Mouse (Mus musculus) A20 (cell line): ENCODE data around the gene Fam171a2.

ENCODE experiments used
- DNase-seq: peaks from one replicate; pipeline ENCODE4 v3.0.0-alpha.2; 2011; ENCODE audit warnings: low read depth, low spot score

Gene Fam171a2

GRCm38 (mm10) chr11:102447497-102447896 lies at the start of gene Fam171a2:
Fam171a2 (minus strand) TSS chr11:102447682.
- DNase-seq = peak; percentile 68

GRCm38 (mm10) chr11:102496732-102497131 lies 49.2 kb upstream of the Fam171a2 start:
- DNase-seq = no peak

- DNase-seq = no peak
Observed at GRCm38 (mm10) chr11:102496206-102496605, 48.7 kb upstream of the Fam171a2 start.

- no peak for DNase-seq
Observed at GRCm38 (mm10) chr11:102495742-102496141, 48.3 kb upstream of the Fam171a2 start.

GRCm38 (mm10) chr11:102495114-102495513 lies 47.6 kb upstream of the Fam171a2 start:
- DNase-seq = no peak

GRCm38 (mm10) chr11:102494063-102494650 lies 46.7 kb upstream of the Fam171a2 start:
- no peak for DNase-seq

GRCm38 (mm10) chr11:102493241-102493640 lies 45.8 kb upstream of the Fam171a2 start:
- no peak for DNase-seq

- no peak for DNase-seq
Observed at GRCm38 (mm10) chr11:102487901-102488300, 40.4 kb upstream of the Fam171a2 start.

- peak; percentile 60 for DNase-seq
Observed at GRCm38 (mm10) chr11:102486733-102487386, 39.4 kb upstream of the Fam171a2 start.

- no peak for DNase-seq
Observed at GRCm38 (mm10) chr11:102481779-102482178, 34.3 kb upstream of the Fam171a2 start.

- DNase-seq = no peak
Observed at GRCm38 (mm10) chr11:102480897-102481296, 33.4 kb upstream of the Fam171a2 start.

GRCm38 (mm10) chr11:102480111-102480510 lies 32.6 kb upstream of the Fam171a2 start:
- no peak for DNase-seq

- no peak for DNase-seq
Observed at GRCm38 (mm10) chr11:102479581-102479980, 32.1 kb upstream of the Fam171a2 start.

GRCm38 (mm10) chr11:102478671-102479070 lies 31.2 kb upstream of the Fam171a2 start:
- DNase-seq = no peak

GRCm38 (mm10) chr11:102475027-102475426 lies 27.5 kb upstream of the Fam171a2 start:
- DNase-seq = no peak

GRCm38 (mm10) chr11:102469648-102470357 lies 22.3 kb upstream of the Fam171a2 start, which contains the start of gene Itga2b:
Itga2b (minus strand) TSS chr11:102470122.
- no peak for DNase-seq

GRCm38 (mm10) chr11:102467041-102467631 lies 19.7 kb upstream of the Fam171a2 start:
- peak; percentile 94 for DNase-seq

GRCm38 (mm10) chr11:102465713-102466436 lies 18.4 kb upstream of the Fam171a2 start:
- DNase-seq = no peak

GRCm38 (mm10) chr11:102464901-102465300 lies 17.4 kb upstream of the Fam171a2 start:
- no peak for DNase-seq

GRCm38 (mm10) chr11:102461764-102462163 lies 14.3 kb upstream of the Fam171a2 start:
- no peak for DNase-seq

GRCm38 (mm10) chr11:102460541-102460940 lies 13.1 kb upstream of the Fam171a2 start:
- no peak for DNase-seq
